Mouse (Mus musculus) hindbrain, postnatal 0 days (tissue): Measurements from ENCODE around the gene Gdap1l1. TPM values are rescaled to one million over a fixed set of nuclear protein-coding genes. Genes with fewer than 3 reads are reported as not detected.
A peak's percentile ranks its signal among the peaks of the same experiment; 100 is the strongest.

Experiments used
- ATAC-seq: fragments of 200-750 bp; cut with Nextera tagmentation; 2 replicates; pipeline ENCODE4 v1.8.0; 2017; ENCODE audit warnings: mild to moderate bottlenecking, moderate TSS enrichment, moderate library complexity
- DNase-seq: peaks from one replicate; pipeline ENCODE4 v3.0.0-alpha.2; 2015; ENCODE audit warnings: low spot score
- H3K27ac ChIP-seq: fragments of 300-500 bp; sonication (generic); 2 replicates; pipeline ENCODE4 v1.5.1; 2014; ENCODE audit warnings: mild to moderate bottlenecking
- H3K27me3 ChIP-seq: fragments of 300-500 bp; sonication (generic); 2 replicates; pipeline ENCODE4 v1.6.1; 2014; ENCODE audit warnings: low read length, mixed read lengths; ENCODE audit not compliant: insufficient read depth
- H3K36me3 ChIP-seq: fragments of 300-500 bp; sonication (generic); 2 replicates; pipeline ENCODE4 v1.6.1; 2014; ENCODE audit warnings: low read length, mixed read lengths; ENCODE audit not compliant: insufficient read depth
- H3K4me1 ChIP-seq: fragments of 300-500 bp; sonication (generic); 2 replicates; pipeline ENCODE4 v1.6.1; 2014; ENCODE audit warnings: antibody characterized with exemption, low read length, mixed read lengths; ENCODE audit not compliant: insufficient read depth
- H3K4me2 ChIP-seq: fragments of 300-500 bp; sonication (generic); 2 replicates; pipeline ENCODE4 v1.6.1; 2014; ENCODE audit warnings: low read depth, mild to moderate bottlenecking, low read length, moderate library complexity, mixed read lengths
- H3K4me3 ChIP-seq: fragments of 300-500 bp; sonication (generic); 2 replicates; pipeline ENCODE4 v1.5.1; 2014; ENCODE audit warnings: low read length
- H3K9ac ChIP-seq: fragments of 300-500 bp; sonication (generic); replicated peaks from 2 replicates; pipeline ENCODE4 v1.6.1; 2014; ENCODE audit warnings: mild to moderate bottlenecking, low read length, moderate library complexity, mixed read lengths
- H3K9me3 ChIP-seq: fragments of 300-500 bp; sonication (generic); 2 replicates; pipeline ENCODE4 v1.6.1; 2016; ENCODE audit warnings: low read length, mixed read lengths
- CTCF ChIP-seq: IDR thresholded peaks from 2 replicates; pipeline ENCODE4 v1.5.1; 2016; ENCODE audit warnings: antibody characterized with exemption, control low read depth, low read depth
- WGBS: fragments of 180-500 bp; shearing (Covaris S2); extraction: QIAGEN DNeasy Blood & Tissue Kit; methylation state at CpG from one replicate; pipeline ENCODE4 v1.1.7; 2014; 5-methylcytosine and 5-hydroxymethylcytosine counted together
- polyA plus RNA-seq: library from polyadenylated mRNA; unstranded; fragments of >200 nt; fragmentation: Nextera tagmentation; extraction: Ambion mirVana; gene quantifications from 2 replicates; pipeline ENCODE4 v1.2.1, GENCODE M21; 2015
- total RNA-seq: library from RNA; depleted of rRNA; stranded (reverse); fragments of >200 nt; gene quantifications from 2 replicates; pipeline ENCODE4 v1.2.3, GENCODE M21; 2014; rRNA removed

The Gdap1l1 gene
- total RNA-seq (132 and 149 TPM in 2 replicates), polyA plus RNA-seq (120 and 123 TPM in 2 replicates)

DNA sequence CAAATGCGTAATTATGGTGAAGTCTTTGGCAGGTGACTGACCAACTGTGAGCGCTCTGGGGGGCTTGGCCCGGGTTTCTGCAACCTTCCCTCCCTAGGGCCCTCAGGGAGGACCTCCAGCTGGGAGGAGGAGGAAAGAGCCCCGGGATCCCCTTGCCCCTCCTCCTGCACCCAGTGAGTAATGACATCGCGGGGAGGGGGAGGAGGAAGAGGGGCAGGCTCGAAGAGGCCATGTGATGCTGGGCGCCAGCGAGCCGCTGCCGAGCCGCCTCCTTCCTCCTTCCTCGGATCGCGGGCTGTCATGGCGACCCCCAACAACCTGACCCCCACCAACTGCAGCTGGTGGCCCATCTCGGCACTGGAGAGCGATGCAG lies at the start of gene Gdap1l1:
Gdap1l1 (plus strand) TSS at position 231 of the 373 bp plus-strand sequence.
- under 1% methylated on average over 14 of the region's 18 CpGs for WGBS

DNA sequence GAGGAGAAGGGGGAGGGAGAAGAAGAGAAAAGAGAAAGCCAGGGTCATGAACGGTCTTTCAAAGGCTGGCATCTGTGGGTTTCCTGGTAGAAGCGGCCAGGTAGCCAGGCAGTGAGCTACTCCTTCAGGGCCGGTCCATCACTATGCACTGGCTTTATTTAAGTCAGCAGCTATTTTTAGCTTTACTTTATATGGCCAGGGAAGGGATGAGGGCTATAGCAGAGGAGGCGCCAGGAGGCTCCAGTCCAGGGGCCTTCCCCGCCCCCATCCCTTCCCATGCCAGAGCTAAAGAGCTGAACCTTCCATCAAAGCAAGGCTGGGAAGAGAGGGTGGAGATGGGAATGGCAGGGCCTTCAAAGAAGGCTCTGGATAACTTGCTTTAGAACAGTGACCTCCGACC lies 45.8 kb upstream of the Gdap1l1 start:
- peaks cover 2% of the 10 kb centered on the region; the same call in 1 of the 2 replicates for H3K9me3 ChIP-seq
- no peak overlapping the region for H3K27ac ChIP-seq
- DNase-seq (no peak), ATAC-seq (no peak)
- no peaks in the 10 kb centered on the region for H3K27me3 ChIP-seq
- no peaks in the 10 kb centered on the region for H3K4me1 ChIP-seq
- WGBS: 82% methylated on average over 6 of the region's 6 CpGs
- no peaks in the 10 kb centered on the region for H3K36me3 ChIP-seq
- H3K9ac ChIP-seq: no peak overlapping the region
- TF ChIP-seq CTCF: no peak
- H3K4me3 ChIP-seq: no peak overlapping the region
- no peak overlapping the region for H3K4me2 ChIP-seq

More for the DNA sequence above, at the start of gene Gdap1l1:
- H3K27me3 ChIP-seq: no peaks in the 10 kb centered on the region
- peak; percentile 87 for DNase-seq
- H3K36me3 ChIP-seq: no peaks in the 10 kb centered on the region
- H3K27ac ChIP-seq: peak within 1 kb of the TSS; percentile 88
- H3K4me1 ChIP-seq: peaks cover 5% of the 10 kb centered on the region; the same call in 1 of the 2 replicates
- peak within 1 kb of the TSS; percentile 67 for H3K4me3 ChIP-seq
- peak; percentile 90 for ATAC-seq
- peak within 1 kb of the TSS; percentile 78 for H3K9ac ChIP-seq
- no peaks in the 10 kb centered on the region for H3K9me3 ChIP-seq
- peak within 1 kb of the TSS; percentile 79 for H3K4me2 ChIP-seq
- no peak for TF ChIP-seq CTCF

DNA sequence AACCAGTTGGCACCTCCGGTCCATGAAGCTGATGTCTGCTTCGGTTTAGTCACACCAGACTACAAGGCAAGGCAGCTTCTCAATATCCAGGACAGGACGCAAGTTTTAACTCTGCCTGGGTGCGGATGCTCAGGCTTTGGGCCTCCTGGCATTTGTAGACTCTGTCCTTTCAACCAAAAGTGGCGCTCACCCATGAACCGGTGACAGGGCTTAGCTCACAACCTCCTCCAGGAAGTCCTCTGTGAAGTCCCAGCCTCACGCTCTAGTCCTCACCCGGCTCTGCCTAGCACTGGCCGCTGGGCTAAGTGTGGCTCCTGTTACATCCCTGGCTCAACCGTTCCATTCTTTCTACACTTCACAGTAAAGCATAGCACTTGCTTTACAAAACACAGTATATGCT lies 45.0 kb upstream of the Gdap1l1 start:
- no peak for TF ChIP-seq CTCF
- no peak overlapping the region for H3K4me3 ChIP-seq
- no peak for ATAC-seq
- H3K4me1 ChIP-seq: no peaks in the 10 kb centered on the region
- DNase-seq: no peak
- H3K4me2 ChIP-seq: no peak overlapping the region
- H3K9ac ChIP-seq: no peak overlapping the region
- no peaks in the 10 kb centered on the region for H3K27me3 ChIP-seq
- H3K9me3 ChIP-seq: no peaks in the 10 kb centered on the region
- 91% methylated on average over 10 of the region's 10 CpGs for WGBS
- no peak overlapping the region for H3K27ac ChIP-seq
- H3K36me3 ChIP-seq: no peaks in the 10 kb centered on the region

DNA sequence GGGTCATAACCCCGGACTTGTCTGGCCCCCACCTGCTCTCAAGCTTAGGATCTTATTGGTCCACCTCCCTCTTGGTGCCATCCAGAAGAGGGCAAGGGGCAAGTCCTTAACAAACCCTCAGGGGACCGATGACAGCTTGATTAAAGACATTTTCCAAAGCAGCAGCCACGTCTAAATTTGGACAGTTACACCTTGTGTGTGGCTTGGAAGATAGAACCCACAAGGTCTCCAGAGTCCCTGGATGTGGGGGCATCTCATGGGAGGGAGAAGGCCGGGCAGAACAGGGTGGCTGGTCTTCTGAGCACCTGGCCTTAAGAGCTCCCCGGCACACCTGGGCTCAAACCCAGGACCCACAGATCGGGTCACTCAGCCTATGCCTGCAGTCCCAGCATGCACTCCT lies 44.3 kb upstream of the Gdap1l1 start:
- 75% methylated on average over 6 of the region's 6 CpGs for WGBS
- H3K27me3 ChIP-seq: no peaks in the 10 kb centered on the region
- H3K4me1 ChIP-seq: no peaks in the 10 kb centered on the region
- ATAC-seq (no peak), DNase-seq (no peak)
- H3K36me3 ChIP-seq: no peaks in the 10 kb centered on the region
- TF ChIP-seq CTCF: no peak
- H3K9me3 ChIP-seq: no peaks in the 10 kb centered on the region
- no peak overlapping the region for H3K27ac ChIP-seq
- H3K4me3 ChIP-seq: no peak overlapping the region
- H3K9ac ChIP-seq: no peak overlapping the region
- H3K4me2 ChIP-seq: no peak overlapping the region

DNA sequence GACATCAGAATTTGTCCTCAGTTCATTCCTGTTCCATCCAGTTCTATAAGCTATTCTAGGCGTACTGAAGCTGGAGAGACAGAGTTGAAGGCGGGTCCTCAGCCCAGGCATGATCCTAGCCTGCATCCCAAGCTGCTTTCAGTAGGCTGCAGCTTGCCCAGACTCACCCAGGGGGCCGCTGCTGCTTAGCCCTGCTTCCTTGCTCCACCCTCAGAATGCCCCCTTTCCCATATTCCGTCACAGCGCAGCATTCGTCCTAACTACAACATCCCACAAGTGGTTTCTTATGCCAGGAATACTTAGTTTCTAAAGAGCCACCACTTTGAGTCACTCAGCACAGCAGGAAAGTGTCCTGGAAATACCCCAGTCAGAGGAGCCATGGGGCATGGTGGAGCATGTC lies 43.3 kb upstream of the Gdap1l1 start:
- WGBS: 70% methylated on average over 6 of the region's 6 CpGs
- Histone ChIP-seq H3K9me3 (no peaks in the 10 kb centered on the region), H3K27ac (no peak overlapping the region), H3K4me3 (no peak overlapping the region), H3K4me1 (no peaks in the 10 kb centered on the region), H3K4me2 (no peak overlapping the region), H3K27me3 (no peaks in the 10 kb centered on the region), H3K36me3 (no peaks in the 10 kb centered on the region), H3K9ac (no peak overlapping the region)
- DNase-seq (no peak), ATAC-seq (no peak)
- no peak for TF ChIP-seq CTCF

DNA sequence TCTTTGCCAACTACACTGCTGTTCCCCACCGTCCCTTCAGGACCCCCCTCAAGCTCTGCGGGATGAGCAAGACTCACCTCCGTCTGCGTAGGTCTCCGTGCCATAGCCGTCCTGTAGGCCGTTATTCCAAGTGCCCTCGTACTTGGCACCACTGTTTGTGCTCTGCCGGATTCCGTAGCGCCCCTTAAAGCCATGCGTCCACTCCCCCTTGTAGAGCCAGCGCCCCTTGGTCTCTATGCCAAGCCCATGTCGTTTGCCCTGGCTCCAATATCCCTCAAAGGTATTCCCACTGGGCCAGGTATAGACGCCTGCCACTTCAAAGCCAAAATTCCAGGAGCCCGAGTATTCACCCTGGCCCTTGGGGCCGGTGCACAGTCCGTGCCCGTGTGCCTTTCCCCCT lies 41.2 kb upstream of the Gdap1l1 start:
- Histone ChIP-seq H3K27me3 (no peaks in the 10 kb centered on the region), H3K4me1 (no peaks in the 10 kb centered on the region)

DNA sequence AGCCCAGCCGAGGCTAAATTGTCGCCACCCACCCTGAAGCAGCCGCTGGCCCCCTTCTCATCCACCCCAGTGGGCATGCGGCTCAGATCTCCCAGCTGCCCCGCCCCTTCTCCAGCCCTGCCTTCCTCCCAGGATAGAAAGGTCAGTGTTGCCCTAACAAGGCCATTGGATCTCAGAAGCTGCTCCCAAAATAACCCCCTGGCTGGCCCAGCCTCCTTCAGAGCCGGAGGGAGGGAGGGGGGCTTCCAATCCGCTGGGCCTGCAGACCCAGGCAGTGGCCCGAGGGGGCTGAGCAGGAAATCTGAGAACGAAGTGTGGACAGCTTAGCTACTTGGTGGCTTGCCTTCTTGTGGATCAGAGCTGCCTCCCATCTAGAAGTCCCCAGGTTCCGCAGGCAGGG lies 40.4 kb upstream of the Gdap1l1 start, which contains the start of gene Jph2:
Jph2 (minus strand) TSS at position 89 of the 400 bp plus-strand sequence.
- H3K9ac ChIP-seq: no peak within 1 kb of the TSS
- H3K36me3 ChIP-seq: no peaks in the 10 kb centered on the region
- TF ChIP-seq CTCF: no peak
- H3K4me3 ChIP-seq: no peak within 1 kb of the TSS
- no peaks in the 10 kb centered on the region for H3K4me1 ChIP-seq
- no peaks in the 10 kb centered on the region for H3K9me3 ChIP-seq
- ATAC-seq (no peak), DNase-seq (no peak)
- 15% methylated on average over 10 of the region's 10 CpGs for WGBS
- no peaks in the 10 kb centered on the region for H3K27me3 ChIP-seq
- no peak within 1 kb of the TSS for H3K27ac ChIP-seq
- H3K4me2 ChIP-seq: peak within 1 kb of the TSS; percentile 18; the same call in 1 of the 2 replicates

More for the DNA sequence above, 41.2 kb upstream of the Gdap1l1 start:
- Histone ChIP-seq H3K4me2 (no peak overlapping the region), H3K36me3 (no peaks in the 10 kb centered on the region), H3K9ac (no peak overlapping the region), H3K9me3 (no peaks in the 10 kb centered on the region), H3K4me3 (no peak overlapping the region), H3K27ac (no peak overlapping the region)
- 92% methylated on average over 19 of the region's 19 CpGs for WGBS
- no peak for TF ChIP-seq CTCF
- no peak for DNase-seq
- no peak for ATAC-seq
